ENCODE assay signal across 8 mouse cellular contexts in genomic region chr17:33952015-33952414, GRCm38 (mm10). TPM values are rescaled to one million over a fixed set of nuclear protein-coding genes. Genes with fewer than 3 reads are reported as not detected.
DNase-seq lines count a peak whose midpoint lies in the region; ATAC-seq and TF ChIP-seq lines count a peak whose summit lies in the region.
"Not testable (repeated sequence)": the region's sequence is repeated elsewhere in the genome, so short reads cannot be mapped to it uniquely, and the experiment has no call there.

No protein-coding gene starts in this region.

- H3K4me3 ChIP-seq in ES-Bruce4 (ENCODE audit: low read depth, low read length) (peak overlapping the region; percentile 4), myocyte (peak overlapping the region; percentile 5)
- peak overlapping the region; percentile 46 for H3K4me3 ChIP-seq in embryonic facial prominence, embryonic 14.5 days (ENCODE audit: low read depth, low read length)
- peak overlapping the region; percentile 53 for H3K4me3 ChIP-seq in heart, embryonic 11.5 days (ENCODE audit: low read depth, low read length)
- not testable (repeated sequence) for H3K4me3 ChIP-seq in hindbrain, embryonic 16.5 days (ENCODE audit: low read length); thymus, adult 2 months (ENCODE audit: control insufficient read depth, insufficient read depth, low read length)
- peak overlapping the region; percentile 99 for H3K4me3 ChIP-seq in limb, embryonic 10.5 days
- peak overlapping the region; percentile 40 for H3K4me3 ChIP-seq in lung, embryonic 14.5 days (ENCODE audit: low read depth, low read length)

- not testable (repeated sequence) for DNase-seq in embryonic facial prominence, embryonic 14.5 days (ENCODE audit: low spot score); limb, embryonic 10.5 days (ENCODE audit: low spot score); lung, embryonic 14.5 days; thymus, adult 2 months

- not testable (repeated sequence) for TF ChIP-seq CTCF in ES-Bruce4 (IDR thresholded peaks at IDR 0.05; ENCODE audit: low read depth, low read length); lung, embryonic 14.5 days (IDR thresholded peaks at IDR 0.05; ENCODE audit: low read depth); thymus, adult 2 months (IDR thresholded peaks at IDR 0.05; ENCODE audit: borderline replicate concordance, control insufficient read depth, extremely low read depth, insufficient read depth, low read length, poor library complexity)

- 86% methylated on average over 13 of the region's 13 CpGs for WGBS in embryonic facial prominence, embryonic 14.5 days
- WGBS in heart, embryonic 11.5 days (ENCODE audit: insufficient replicate concordance): 73% methylated on average over 13 of the region's 13 CpGs
- 77% methylated on average over 13 of the region's 13 CpGs for WGBS in hindbrain, embryonic 16.5 days
- WGBS in limb, embryonic 10.5 days: 80% methylated on average over 13 of the region's 13 CpGs
- WGBS in lung, embryonic 14.5 days: 70% methylated on average over 13 of the region's 13 CpGs
- WGBS in thymus, adult 2 months: 88% methylated on average over 13 of the region's 13 CpGs

- not testable (repeated sequence) for H3ac ChIP-seq in myocyte (ENCODE audit: control insufficient read depth, insufficient read length)

- H3K9ac ChIP-seq in ES-Bruce4 (ENCODE audit: low read depth, poor library complexity, severe bottlenecking); heart, embryonic 11.5 days (ENCODE audit: low read depth, low read length): not testable (repeated sequence)
- H3K9ac ChIP-seq in embryonic facial prominence, embryonic 14.5 days (ENCODE audit: low read depth, low read length): peak overlapping the region; percentile 70
- H3K9ac ChIP-seq in hindbrain, embryonic 16.5 days (ENCODE audit: low read depth, low read length): peak overlapping the region; percentile 73; the same call in 1 of the 2 replicates
- H3K9ac ChIP-seq in lung, embryonic 14.5 days: peak overlapping the region; percentile 99; the same call in 1 of the 2 replicates

- peak overlapping the region; percentile 80 for H3K4me2 ChIP-seq in embryonic facial prominence, embryonic 14.5 days (ENCODE audit: low read depth, low read length)
- H3K4me2 ChIP-seq in heart, embryonic 11.5 days: peak overlapping the region; percentile 96
- peak overlapping the region; percentile 93 for H3K4me2 ChIP-seq in hindbrain, embryonic 16.5 days (ENCODE audit: low read length)
- peak overlapping the region; percentile 100 for H3K4me2 ChIP-seq in lung, embryonic 14.5 days
- peak overlapping the region; percentile 78 for H3K4me2 ChIP-seq in myocyte (ENCODE audit: low read depth)

- H3K9me3 ChIP-seq in ES-Bruce4 (replicated peaks; ENCODE audit: control insufficient read depth, insufficient read depth, low read length, poor library complexity, severe bottlenecking); embryonic facial prominence, embryonic 14.5 days (ENCODE audit: control insufficient read depth, low read length); heart, embryonic 11.5 days (replicated peaks; ENCODE audit: control insufficient read depth, low read length); hindbrain, embryonic 16.5 days (ENCODE audit: control insufficient read depth, low read length); limb, embryonic 10.5 days (replicated peaks); lung, embryonic 14.5 days (ENCODE audit: low read depth, low read length): not testable (repeated sequence)

- H3K27me3 ChIP-seq in ES-Bruce4 (ENCODE audit: control insufficient read depth, insufficient read depth, low read length, poor library complexity, severe bottlenecking); embryonic facial prominence, embryonic 14.5 days (replicated peaks; ENCODE audit: control insufficient read depth, insufficient read depth, low read length); heart, embryonic 11.5 days (ENCODE audit: control insufficient read depth, insufficient read depth, low read length); hindbrain, embryonic 16.5 days (replicated peaks; ENCODE audit: control insufficient read depth, insufficient read depth, low read length); limb, embryonic 10.5 days (ENCODE audit: low read depth, poor library complexity, severe bottlenecking); lung, embryonic 14.5 days (ENCODE audit: insufficient read depth, low read length); myocyte (ENCODE audit: control insufficient read depth, insufficient read depth, insufficient read length); thymus, adult 2 months (ENCODE audit: control insufficient read depth, insufficient read depth, low read length): not testable (repeated sequence)

- not testable (repeated sequence) for H3K4me1 ChIP-seq in ES-Bruce4 (ENCODE audit: control insufficient read depth, insufficient read depth, low read length)
- peaks cover 30% of the 10 kb centered on the region for H3K4me1 ChIP-seq in embryonic facial prominence, embryonic 14.5 days (ENCODE audit: control insufficient read depth, insufficient read depth, low read length)
- H3K4me1 ChIP-seq in heart, embryonic 11.5 days (ENCODE audit: control insufficient read depth, insufficient read depth, low read length): peaks cover 45% of the 10 kb centered on the region
- peaks cover 56% of the 10 kb centered on the region for H3K4me1 ChIP-seq in hindbrain, embryonic 16.5 days (ENCODE audit: control insufficient read depth, insufficient read depth, low read depth, low read length)
- H3K4me1 ChIP-seq in limb, embryonic 10.5 days: peaks cover 59% of the 10 kb centered on the region
- peaks cover 26% of the 10 kb centered on the region; the same call in 1 of the 2 replicates for H3K4me1 ChIP-seq in lung, embryonic 14.5 days (ENCODE audit: insufficient read depth)
- H3K4me1 ChIP-seq in thymus, adult 2 months (replicated peaks; ENCODE audit: control insufficient read depth, insufficient read depth, low read length): peaks cover 58% of the 10 kb centered on the region

- ATAC-seq in embryonic facial prominence, embryonic 14.5 days (ENCODE audit: low read depth); heart, embryonic 11.5 days (replicated peaks; ENCODE audit: insufficient number of reproducible peaks, low FRiP score, low TSS enrichment); hindbrain, embryonic 16.5 days; lung, embryonic 14.5 days (ENCODE audit: insufficient read depth): not testable (repeated sequence)

- peak overlapping the region; percentile 56 for H3K27ac ChIP-seq in ES-Bruce4 (ENCODE audit: insufficient read depth, low read length)
- H3K27ac ChIP-seq in embryonic facial prominence, embryonic 14.5 days (replicated peaks; ENCODE audit: low read depth, low read length); hindbrain, embryonic 16.5 days (ENCODE audit: low read depth, low read length); limb, embryonic 10.5 days: not testable (repeated sequence)
- H3K27ac ChIP-seq in heart, embryonic 11.5 days (ENCODE audit: low read depth, low read length): peak overlapping the region; percentile 88; the same call in 1 of the 2 replicates
- 0 out of 2 replicates have a peak overlapping the region, but pooled peaks have one; percentile 85 for H3K27ac ChIP-seq in lung, embryonic 14.5 days (ENCODE audit: low read depth)
- H3K27ac ChIP-seq in thymus, adult 2 months (ENCODE audit: control insufficient read depth, insufficient read depth, low read length): peak overlapping the region; percentile 25; the same call in 1 of the 2 replicates

- peaks cover 38% of the 10 kb centered on the region for H3K36me3 ChIP-seq in ES-Bruce4 (ENCODE audit: control insufficient read depth, insufficient read depth, low read length, poor library complexity, severe bottlenecking)
- peaks cover 50% of the 10 kb centered on the region for H3K36me3 ChIP-seq in embryonic facial prominence, embryonic 14.5 days (ENCODE audit: control insufficient read depth, insufficient read depth, low read length)
- H3K36me3 ChIP-seq in heart, embryonic 11.5 days (ENCODE audit: control insufficient read depth, insufficient read depth, low read length): peaks cover 19% of the 10 kb centered on the region
- H3K36me3 ChIP-seq in hindbrain, embryonic 16.5 days (ENCODE audit: control insufficient read depth, insufficient read depth, low read length): peaks cover 15% of the 10 kb centered on the region
- peaks cover 76% of the 10 kb centered on the region for H3K36me3 ChIP-seq in limb, embryonic 10.5 days
- peaks cover 61% of the 10 kb centered on the region for H3K36me3 ChIP-seq in lung, embryonic 14.5 days (ENCODE audit: insufficient read depth)
- H3K36me3 ChIP-seq in myocyte (ENCODE audit: control insufficient read depth, insufficient read depth): peaks cover 15% of the 10 kb centered on the region
- H3K36me3 ChIP-seq in thymus, adult 2 months (ENCODE audit: control insufficient read depth, insufficient read depth, low read length): not testable (repeated sequence)

- peaks cover 29% of the 10 kb centered on the region for H3K79me2 ChIP-seq in myocyte (ENCODE audit: control insufficient read depth, insufficient read depth)

- not testable (repeated sequence) for TF ChIP-seq EP300 in ES-Bruce4 (IDR thresholded peaks at IDR 0.05; ENCODE audit: insufficient read depth, low read depth, low read length)

- TF ChIP-seq POLR2A in ES-Bruce4 (IDR thresholded peaks at IDR 0.05; ENCODE audit: insufficient read depth, low read length); myocyte (IDR thresholded peaks at IDR 0.05; ENCODE audit: insufficient read length, low read depth); thymus, adult 2 months (IDR thresholded peaks at IDR 0.05; ENCODE audit: control insufficient read depth, extremely low read depth, insufficient read depth, low read length, poor library complexity): not testable (repeated sequence)

RNA-seq across cellular contexts. Expression of gene B3galt4, which starts 0.7 kb away (rescaled TPM):
- polyA plus RNA-seq in ES-Bruce4 (2011; ENCODE audit: insufficient read depth, insufficient read length, low read depth, missing spikeins) (3.6 and 4.2 TPM in 2 replicates), myocyte (2012; fragmentation: generic; extraction: Trizol) (1.2 TPM)
- polyA plus RNA-seq in embryonic facial prominence, embryonic 14.5 days (2014; fragmentation: Nextera tagmentation; extraction: Ambion mirVana): 4.4 and 5.7 TPM in 2 replicates
- 2.8 and 5.9 TPM in 2 replicates for polyA plus RNA-seq in heart, embryonic 11.5 days (2014; fragmentation: Nextera tagmentation; extraction: Ambion mirVana)
- polyA plus RNA-seq in hindbrain, embryonic 16.5 days (2015; fragmentation: Nextera tagmentation; extraction: Ambion mirVana): 13.3 and 16.1 TPM in 2 replicates
- 2.9 and 3.9 TPM in 2 replicates for polyA plus RNA-seq in limb, embryonic 10.5 days (2016; fragmentation: Nextera tagmentation; extraction: Ambion mirVana)
- polyA plus RNA-seq in lung, embryonic 14.5 days (2014; fragmentation: Nextera tagmentation; extraction: Ambion mirVana): 2.3 and 2.6 TPM in 2 replicates
- polyA plus RNA-seq in thymus, adult 2 months (2012; rRNA removed): 25.6 and 25.8 TPM in 2 replicates

RNA-seq across cellular contexts. Expression of gene Vps52, which starts 3.6 kb away (rescaled TPM):
- polyA plus RNA-seq in ES-Bruce4 (2011; ENCODE audit: insufficient read depth, insufficient read length, low read depth, missing spikeins): 18.3 and 19.0 TPM in 2 replicates
- 38.6 and 41.6 TPM in 2 replicates for polyA plus RNA-seq in embryonic facial prominence, embryonic 14.5 days (2014; fragmentation: Nextera tagmentation; extraction: Ambion mirVana)
- polyA plus RNA-seq in heart, embryonic 11.5 days (2014; fragmentation: Nextera tagmentation; extraction: Ambion mirVana): 28.1 and 29.5 TPM in 2 replicates
- 75.4 and 80.7 TPM in 2 replicates for polyA plus RNA-seq in hindbrain, embryonic 16.5 days (2015; fragmentation: Nextera tagmentation; extraction: Ambion mirVana)
- 49.8 and 50.3 TPM in 2 replicates for polyA plus RNA-seq in limb, embryonic 10.5 days (2016; fragmentation: Nextera tagmentation; extraction: Ambion mirVana)
- polyA plus RNA-seq in lung, embryonic 14.5 days (2014; fragmentation: Nextera tagmentation; extraction: Ambion mirVana): 34.2 and 34.8 TPM in 2 replicates
- polyA plus RNA-seq in myocyte (2012; fragmentation: generic; extraction: Trizol): 29.9 TPM
- 127 and 142 TPM in 2 replicates for polyA plus RNA-seq in thymus, adult 2 months (2012; rRNA removed)

RNA-seq across cellular contexts. Expression of gene Rps18, which starts 3.8 kb away (rescaled TPM):
- polyA plus RNA-seq in ES-Bruce4 (2011; ENCODE audit: insufficient read depth, insufficient read length, low read depth, missing spikeins): 2,174 TPM in 2 replicates
- 2,078 and 2,095 TPM in 2 replicates for polyA plus RNA-seq in embryonic facial prominence, embryonic 14.5 days (2014; fragmentation: Nextera tagmentation; extraction: Ambion mirVana)
- 1,135 and 1,150 TPM in 2 replicates for polyA plus RNA-seq in heart, embryonic 11.5 days (2014; fragmentation: Nextera tagmentation; extraction: Ambion mirVana)
- polyA plus RNA-seq in hindbrain, embryonic 16.5 days (2015; fragmentation: Nextera tagmentation; extraction: Ambion mirVana): 695 and 697 TPM in 2 replicates
- 1,605 and 1,760 TPM in 2 replicates for polyA plus RNA-seq in limb, embryonic 10.5 days (2016; fragmentation: Nextera tagmentation; extraction: Ambion mirVana)
- 2,038 and 2,085 TPM in 2 replicates for polyA plus RNA-seq in lung, embryonic 14.5 days (2014; fragmentation: Nextera tagmentation; extraction: Ambion mirVana)
- 287 TPM for polyA plus RNA-seq in myocyte (2012; fragmentation: generic; extraction: Trizol)
- polyA plus RNA-seq in thymus, adult 2 months (2012; rRNA removed): 584 and 593 TPM in 2 replicates

RNA-seq across cellular contexts. Expression of gene Wdr46, which starts 11.6 kb away (rescaled TPM):
- polyA plus RNA-seq in ES-Bruce4 (2011; ENCODE audit: insufficient read depth, insufficient read length, low read depth, missing spikeins) (25.3 and 30.2 TPM in 2 replicates), myocyte (2012; fragmentation: generic; extraction: Trizol) (25.9 TPM)
- 15.4 and 20.2 TPM in 2 replicates for polyA plus RNA-seq in embryonic facial prominence, embryonic 14.5 days (2014; fragmentation: Nextera tagmentation; extraction: Ambion mirVana)
- polyA plus RNA-seq in heart, embryonic 11.5 days (2014; fragmentation: Nextera tagmentation; extraction: Ambion mirVana): 18.3 and 19.7 TPM in 2 replicates
- 20.7 and 23.5 TPM in 2 replicates for polyA plus RNA-seq in hindbrain, embryonic 16.5 days (2015; fragmentation: Nextera tagmentation; extraction: Ambion mirVana)
- polyA plus RNA-seq in limb, embryonic 10.5 days (2016; fragmentation: Nextera tagmentation; extraction: Ambion mirVana): 61.7 and 78.2 TPM in 2 replicates
- 29.5 and 37.2 TPM in 2 replicates for polyA plus RNA-seq in lung, embryonic 14.5 days (2014; fragmentation: Nextera tagmentation; extraction: Ambion mirVana)
- polyA plus RNA-seq in thymus, adult 2 months (2012; rRNA removed): 35.4 and 38.1 TPM in 2 replicates

RNA-seq across cellular contexts. Expression of gene Pfdn6, which starts 11.9 kb away (rescaled TPM):
- polyA plus RNA-seq in ES-Bruce4 (2011; ENCODE audit: insufficient read depth, insufficient read length, low read depth, missing spikeins): 146 and 152 TPM in 2 replicates
- 122 and 124 TPM in 2 replicates for polyA plus RNA-seq in embryonic facial prominence, embryonic 14.5 days (2014; fragmentation: Nextera tagmentation; extraction: Ambion mirVana)
- 147 and 151 TPM in 2 replicates for polyA plus RNA-seq in heart, embryonic 11.5 days (2014; fragmentation: Nextera tagmentation; extraction: Ambion mirVana)
- 183 and 189 TPM in 2 replicates for polyA plus RNA-seq in hindbrain, embryonic 16.5 days (2015; fragmentation: Nextera tagmentation; extraction: Ambion mirVana)
- 212 and 258 TPM in 2 replicates for polyA plus RNA-seq in limb, embryonic 10.5 days (2016; fragmentation: Nextera tagmentation; extraction: Ambion mirVana)
- polyA plus RNA-seq in lung, embryonic 14.5 days (2014; fragmentation: Nextera tagmentation; extraction: Ambion mirVana): 142 and 145 TPM in 2 replicates
- polyA plus RNA-seq in myocyte (2012; fragmentation: generic; extraction: Trizol): 110 TPM
- polyA plus RNA-seq in thymus, adult 2 months (2012; rRNA removed): 29.8 and 35.1 TPM in 2 replicates
